Mouse (Mus musculus) midbrain, embryonic 11.5 days (tissue): Measurements from ENCODE around the gene Fibin. TPM values are rescaled to one million over a fixed set of nuclear protein-coding genes. Genes with fewer than 3 reads are reported as not detected.

ENCODE experiments used
- ATAC-seq: fragments of 200-750 bp; cut with Nextera tagmentation; 2 replicates; pipeline ENCODE4 v1.8.0; 2017; ENCODE audit warnings: moderate TSS enrichment, moderate library complexity; ENCODE audit not compliant: low FRiP score
- DNase-seq: peaks from one replicate; pipeline ENCODE4 v3.0.0; 2015; ENCODE audit warnings: low spot score; ENCODE audit errors: missing footprints
- H3K27ac ChIP-seq: fragments of 300-500 bp; sonication (generic); 2 replicates; pipeline ENCODE4 v1.5.1; 2014; ENCODE audit warnings: low read depth, low read length
- H3K27me3 ChIP-seq: fragments of 300-500 bp; sonication (generic); 2 replicates; pipeline ENCODE4 v1.6.1; 2014; ENCODE audit warnings: mild to moderate bottlenecking, low read length, moderate library complexity, mixed read lengths; ENCODE audit not compliant: control insufficient read depth, insufficient read depth
- H3K36me3 ChIP-seq: fragments of 300-500 bp; sonication (generic); 2 replicates; pipeline ENCODE4 v1.6.1; 2014; ENCODE audit warnings: mild to moderate bottlenecking, low read length, moderate library complexity, mixed read lengths; ENCODE audit not compliant: control insufficient read depth, insufficient read depth
- H3K4me1 ChIP-seq: fragments of 300-500 bp; sonication (generic); 2 replicates; pipeline ENCODE4 v1.6.1; 2014; ENCODE audit warnings: low read length; ENCODE audit not compliant: control insufficient read depth, insufficient read depth
- H3K4me2 ChIP-seq: fragments of 300-500 bp; sonication (generic); 2 replicates; pipeline ENCODE4 v1.6.1; 2014; ENCODE audit warnings: mild to moderate bottlenecking, moderate library complexity
- H3K4me3 ChIP-seq: fragments of 300-500 bp; sonication (generic); 2 replicates; pipeline ENCODE4 v1.5.1; 2014; ENCODE audit warnings: low read depth, low read length
- H3K9ac ChIP-seq: fragments of 300-500 bp; sonication (generic); 2 replicates; pipeline ENCODE4 v1.6.1; 2014; ENCODE audit warnings: low read length
- H3K9me3 ChIP-seq: fragments of 300-500 bp; sonication (generic); 2 replicates; pipeline ENCODE4 v1.6.1; 2016; ENCODE audit warnings: low read length; ENCODE audit not compliant: control insufficient read depth
- WGBS: fragments of 180-500 bp; shearing (Covaris S2); extraction: QIAGEN DNeasy Blood & Tissue Kit; methylation state at CpG from one replicate; pipeline ENCODE4 v1.1.7; 2014; 5-methylcytosine and 5-hydroxymethylcytosine counted together
- polyA plus RNA-seq: library from polyadenylated mRNA; unstranded; fragments of >200 nt; fragmentation: Nextera tagmentation; extraction: Ambion mirVana; gene quantifications from 2 replicates; pipeline ENCODE4 v1.2.1, GENCODE M21; 2014

Gene Fibin
- polyA plus RNA-seq, 1 experiment from 2014 or later, result 2.2 TPM

GRCm38 (mm10) chr2:110367382-110367887 lies 4.5 kb upstream of the Fibin start:
- Histone ChIP-seq H3K4me2 (no peak overlapping the region), H3K36me3 (no peaks in the 10 kb centered on the region), H3K4me1 (no peaks in the 10 kb centered on the region), H3K4me3 (no peak overlapping the region), H3K27me3 (no peaks in the 10 kb centered on the region), H3K9ac (no peak overlapping the region), H3K9me3 (no peaks in the 10 kb centered on the region), H3K27ac (no peak overlapping the region)
- no peak for ATAC-seq
- no peak for DNase-seq
- 73% methylated on average over 1 of the region's 1 CpGs for WGBS

- H3K9ac ChIP-seq, result no peak overlapping the region
- H3K4me2 ChIP-seq, result no peak overlapping the region
- no peaks in the 10 kb centered on the region for H3K4me1 ChIP-seq
- DNase-seq, result no peak
- no peak overlapping the region for H3K27ac ChIP-seq
- no peaks in the 10 kb centered on the region for H3K36me3 ChIP-seq
- H3K4me3 ChIP-seq, result no peak overlapping the region
- ATAC-seq, result no peak
- H3K27me3 ChIP-seq, result no peaks in the 10 kb centered on the region; the same call in 1 of the 2 replicates
- H3K9me3 ChIP-seq, result no peaks in the 10 kb centered on the region
Measured at GRCm38 (mm10) chr2:110365401-110365800, 2.4 kb upstream of the Fibin start.

GRCm38 (mm10) chr2:110363855-110364254 lies 872 bp upstream of the Fibin start:
- ATAC-seq, result no peak
- DNase-seq, result no peak
- no peaks in the 10 kb centered on the region for H3K36me3 ChIP-seq
- H3K27ac ChIP-seq, result no peak overlapping the region
- H3K9me3 ChIP-seq, result no peaks in the 10 kb centered on the region
- H3K4me1 ChIP-seq, result no peaks in the 10 kb centered on the region
- H3K4me3 ChIP-seq, result no peak overlapping the region
- no peak overlapping the region for H3K9ac ChIP-seq
- WGBS, result 91% methylated on average over 3 of the region's 3 CpGs
- no peaks in the 10 kb centered on the region; the same call in 1 of the 2 replicates for H3K27me3 ChIP-seq
- no peak overlapping the region for H3K4me2 ChIP-seq

GRCm38 (mm10) chr2:110353302-110353970 lies 9.5 kb downstream of the Fibin start:
- ATAC-seq, result no peak
- Histone ChIP-seq H3K9ac (no peak overlapping the region), H3K4me3 (no peak overlapping the region), H3K36me3 (no peaks in the 10 kb centered on the region), H3K27ac (no peak overlapping the region), H3K9me3 (no peaks in the 10 kb centered on the region), H3K4me2 (no peak overlapping the region), H3K27me3 (no peaks in the 10 kb centered on the region), H3K4me1 (no peaks in the 10 kb centered on the region)
- 88% methylated on average over 5 of the region's 5 CpGs for WGBS
- no peak for DNase-seq

- peak; percentile 82 for DNase-seq
- no peaks in the 10 kb centered on the region for H3K9me3 ChIP-seq
- no peak overlapping the region for H3K27ac ChIP-seq
- no peaks in the 10 kb centered on the region for H3K27me3 ChIP-seq
- H3K4me1 ChIP-seq, result no peaks in the 10 kb centered on the region
- no peak overlapping the region for H3K4me3 ChIP-seq
- no peaks in the 10 kb centered on the region for H3K36me3 ChIP-seq
- 51% methylated on average over 5 of the region's 5 CpGs for WGBS
- no peak overlapping the region for H3K9ac ChIP-seq
- H3K4me2 ChIP-seq, result no peak overlapping the region
- ATAC-seq, result peak; percentile 69
Measured at GRCm38 (mm10) chr2:110351843-110352251, 11.1 kb downstream of the Fibin start.

- Histone ChIP-seq H3K9me3 (no peaks in the 10 kb centered on the region), H3K27ac (no peak overlapping the region), H3K27me3 (no peaks in the 10 kb centered on the region), H3K9ac (no peak overlapping the region), H3K36me3 (no peaks in the 10 kb centered on the region), H3K4me3 (no peak overlapping the region), H3K4me2 (no peak overlapping the region), H3K4me1 (no peaks in the 10 kb centered on the region)
- ATAC-seq (no peak), DNase-seq (no peak)
- 61% methylated on average over 1 of the region's 1 CpGs for WGBS
Measured at GRCm38 (mm10) chr2:110351406-110351805, 11.6 kb downstream of the Fibin start.

- no peaks in the 10 kb centered on the region for H3K27me3 ChIP-seq
- ATAC-seq (no peak), DNase-seq (no peak)
- no peaks in the 10 kb centered on the region for H3K9me3 ChIP-seq
- no peak overlapping the region for H3K27ac ChIP-seq
- no peak overlapping the region for H3K4me2 ChIP-seq
- no peak overlapping the region for H3K4me3 ChIP-seq
- no peaks in the 10 kb centered on the region for H3K36me3 ChIP-seq
- H3K4me1 ChIP-seq, result no peaks in the 10 kb centered on the region
- no peak overlapping the region for H3K9ac ChIP-seq
Measured at GRCm38 (mm10) chr2:110328953-110329352, 34.0 kb downstream of the Fibin start.

- DNase-seq (no peak), ATAC-seq (no peak)
- no peaks in the 10 kb centered on the region for H3K36me3 ChIP-seq
- no peaks in the 10 kb centered on the region for H3K4me1 ChIP-seq
- H3K27me3 ChIP-seq, result no peaks in the 10 kb centered on the region
- H3K4me3 ChIP-seq, result no peak overlapping the region
- H3K9ac ChIP-seq, result no peak overlapping the region
- H3K27ac ChIP-seq, result no peak overlapping the region
- no peak overlapping the region for H3K4me2 ChIP-seq
- 84% methylated on average over 4 of the region's 4 CpGs for WGBS
- H3K9me3 ChIP-seq, result no peaks in the 10 kb centered on the region
Measured at GRCm38 (mm10) chr2:110319949-110320348, 43.0 kb downstream of the Fibin start.

GRCm38 (mm10) chr2:110319266-110319665 lies 43.7 kb downstream of the Fibin start:
- no peaks in the 10 kb centered on the region for H3K4me1 ChIP-seq
- no peak for DNase-seq
- H3K9ac ChIP-seq, result no peak overlapping the region
- WGBS, result 93% methylated on average over 1 of the region's 1 CpGs
- H3K4me2 ChIP-seq, result no peak overlapping the region
- no peaks in the 10 kb centered on the region for H3K27me3 ChIP-seq
- H3K36me3 ChIP-seq, result no peaks in the 10 kb centered on the region
- ATAC-seq, result no peak
- H3K27ac ChIP-seq, result no peak overlapping the region
- H3K9me3 ChIP-seq, result no peaks in the 10 kb centered on the region
- H3K4me3 ChIP-seq, result no peak overlapping the region
